Mouse (Mus musculus) frontal cortex, postnatal 36 days (tissue): ENCODE results near the gene Sytl1.

Source experiments
- DNase-seq, 2 experiments: peaks; one replicate each; pipeline ENCODE4 v3.0.0; 2022; ENCODE audit warnings: low spot score in 2 of 2

The Sytl1 gene

DNA sequence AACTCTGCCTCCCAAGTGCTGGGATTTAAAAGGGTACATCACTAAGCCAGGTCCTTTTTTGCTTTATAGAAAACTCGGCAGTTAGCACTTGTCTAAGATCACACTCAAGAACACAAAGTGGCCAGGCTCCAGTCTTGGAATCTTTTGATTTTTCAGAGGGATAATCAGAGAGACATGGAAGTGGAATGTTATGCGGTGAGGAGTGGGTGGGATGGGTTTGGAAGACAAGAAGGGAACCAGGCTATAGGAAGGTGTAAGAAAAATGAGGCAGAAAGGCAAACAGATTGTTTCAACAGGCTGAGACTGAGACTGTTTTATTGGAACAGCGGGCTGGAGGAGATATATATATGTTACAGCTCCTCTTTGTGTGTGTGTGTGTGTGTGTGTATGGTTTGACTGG is 15.6 kb upstream of the Sytl1 start:
- DNase-seq, result peak in 1 of 2 experiments; percentile 28

DNA sequence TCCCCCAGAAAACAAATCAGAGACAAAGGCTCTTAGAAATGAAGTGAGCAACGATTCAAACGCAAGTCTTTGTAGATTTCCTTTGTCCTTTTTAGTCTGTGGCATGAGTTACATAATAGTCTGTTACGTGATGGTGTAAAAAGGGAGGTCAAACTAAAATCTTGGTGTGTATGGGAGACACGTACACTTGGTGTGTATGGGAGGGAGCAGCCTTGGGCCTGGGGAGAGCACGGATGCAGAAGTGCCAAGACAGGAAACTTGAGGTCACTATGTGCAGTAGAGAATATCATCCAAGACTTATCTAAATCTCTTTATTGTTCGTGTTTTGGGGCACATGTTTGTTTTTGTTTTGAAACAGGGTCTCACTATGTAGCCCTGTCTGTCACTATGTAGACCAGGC is 15.2 kb upstream of the Sytl1 start:
- no peak for DNase-seq

DNA sequence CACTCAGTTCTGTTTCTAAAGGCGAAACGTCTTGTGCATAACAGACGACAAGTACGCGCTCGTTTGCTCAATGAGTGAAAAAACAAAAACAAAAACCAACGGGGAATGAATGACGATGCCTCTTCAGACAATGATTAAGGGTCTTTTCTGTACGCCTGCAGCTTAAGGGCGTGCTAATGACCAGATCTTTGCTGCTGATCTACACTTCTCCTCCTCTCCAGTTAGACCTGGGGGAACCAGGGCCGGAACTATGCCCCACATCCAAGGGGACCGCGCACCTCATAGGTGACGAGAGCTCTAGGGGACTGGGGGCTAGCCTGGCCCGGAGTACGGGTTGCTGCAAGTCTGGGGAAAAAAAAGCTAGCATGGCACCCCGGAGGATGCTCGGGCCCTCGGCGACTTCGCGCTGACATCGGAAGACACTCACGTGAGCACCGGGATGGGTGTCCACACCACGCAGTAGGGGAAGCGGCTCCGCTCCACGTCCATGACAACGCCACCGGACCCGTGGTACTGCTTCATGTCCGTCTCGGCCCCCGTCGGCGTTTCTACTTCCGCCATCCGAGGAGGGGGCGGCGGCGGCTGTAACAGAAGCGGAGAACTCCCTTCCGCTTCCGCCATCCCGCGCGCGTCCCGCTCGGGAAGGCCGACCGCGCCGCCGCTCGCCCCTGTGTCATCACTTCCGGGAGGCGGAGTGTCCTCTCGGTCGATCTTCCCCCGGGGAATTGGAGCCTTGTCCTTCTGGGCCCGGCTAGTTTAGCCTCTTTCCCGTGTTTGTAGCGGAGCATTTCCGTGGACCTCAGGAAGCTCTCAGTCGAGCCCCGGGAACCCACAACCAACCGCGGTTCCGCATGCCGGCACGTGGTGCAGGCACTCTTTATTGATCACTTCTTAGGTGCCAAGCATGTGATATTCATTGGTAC is 14.5 kb upstream of the Sytl1 start, which contains the start of gene Tmem222:
Gene Tmem222 (minus strand): TSS at position 689 of the 923 bp plus-strand sequence.
- DNase-seq, result peak; percentile 97 to 98

DNA sequence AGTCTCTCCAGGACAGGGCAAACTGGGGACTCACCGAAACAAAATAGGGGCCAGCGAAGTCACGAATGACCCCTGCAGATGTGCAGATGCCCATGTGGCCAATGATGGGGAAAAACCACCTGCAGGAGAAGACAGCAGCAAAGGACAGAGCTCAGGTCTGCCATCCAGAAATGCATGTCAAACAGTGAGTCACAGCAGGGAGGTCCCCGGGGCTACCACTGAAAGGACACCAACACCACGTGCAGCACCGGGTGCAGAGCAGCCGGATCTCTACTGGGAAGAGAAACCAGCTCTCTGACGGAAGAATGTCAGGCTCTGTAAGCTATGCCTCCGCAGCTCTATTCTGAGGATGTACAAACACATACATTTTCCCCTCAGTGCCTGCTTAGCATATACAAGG is 8.0 kb upstream of the Sytl1 start:
- DNase-seq, result no peak

DNA sequence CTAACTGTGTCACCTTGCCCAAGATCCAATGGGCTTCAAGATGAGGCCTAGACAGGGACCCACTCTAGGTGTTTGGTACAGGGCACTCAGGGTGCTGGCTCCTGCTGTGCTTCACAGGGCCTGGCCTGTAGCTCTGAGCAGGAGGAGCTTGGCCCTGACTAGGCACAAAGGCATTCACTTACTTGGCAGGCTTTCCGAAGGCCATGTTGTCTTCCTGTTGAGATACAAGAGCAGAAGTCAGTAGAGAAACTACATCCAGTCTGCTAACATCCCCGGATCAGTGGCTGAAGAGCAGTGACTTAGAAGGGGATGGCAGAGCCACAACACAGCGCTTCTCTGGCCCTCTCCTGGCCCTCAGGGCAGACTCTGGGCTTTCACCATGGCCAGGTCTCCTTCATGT is 6.7 kb upstream of the Sytl1 start:
- DNase-seq, result no peak

DNA sequence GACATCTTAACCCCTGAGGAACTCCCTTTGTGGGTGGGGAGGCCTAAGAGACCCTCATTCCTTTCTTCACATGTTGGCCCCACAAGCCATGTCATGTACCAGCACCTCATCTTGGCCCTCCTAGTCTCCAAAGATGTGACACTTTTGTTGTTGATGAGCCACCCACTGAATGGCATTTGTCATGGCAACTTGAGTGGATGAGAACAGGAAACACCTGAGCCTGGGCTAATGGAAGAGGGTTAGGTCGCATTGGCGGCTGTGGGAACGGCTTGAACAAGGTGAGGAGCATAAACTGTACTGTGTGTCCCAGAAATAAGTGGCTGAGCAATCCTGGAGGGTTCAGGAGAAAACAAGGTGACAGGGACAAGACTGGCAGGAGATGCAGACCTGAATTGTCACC is 6.0 kb upstream of the Sytl1 start:
- DNase-seq, result no peak

DNA sequence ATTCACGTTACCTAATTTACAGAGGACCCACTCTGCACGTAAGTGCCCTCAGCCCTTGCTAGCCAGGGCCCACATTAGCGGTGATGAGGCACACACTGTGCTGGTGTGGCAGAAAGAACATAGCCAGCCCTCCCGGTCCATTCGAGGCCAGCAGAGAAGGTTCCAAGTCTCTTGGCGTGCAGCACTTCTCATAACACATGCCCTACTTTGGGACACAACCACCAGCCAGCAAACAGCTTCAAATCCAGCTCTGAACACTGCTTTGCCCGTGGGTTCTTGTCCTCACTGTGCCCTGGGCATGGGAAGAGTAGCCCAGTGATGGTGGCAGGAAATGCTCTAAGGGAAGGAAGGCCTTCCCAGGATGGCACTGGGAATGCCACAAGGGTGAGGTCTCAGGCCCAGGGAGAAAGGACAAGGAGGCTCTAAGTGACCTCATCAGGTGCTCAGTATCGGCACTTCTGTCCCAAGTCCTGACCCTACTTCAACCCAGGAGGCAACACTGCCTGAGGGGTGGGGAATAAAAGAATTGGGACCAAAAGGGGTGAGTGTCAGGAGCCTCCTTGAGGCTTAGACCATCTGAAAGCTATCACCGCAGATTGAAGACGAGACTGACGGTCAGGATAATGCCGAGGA is 3.5 kb upstream of the Sytl1 start:
- DNase-seq, result no peak

DNA sequence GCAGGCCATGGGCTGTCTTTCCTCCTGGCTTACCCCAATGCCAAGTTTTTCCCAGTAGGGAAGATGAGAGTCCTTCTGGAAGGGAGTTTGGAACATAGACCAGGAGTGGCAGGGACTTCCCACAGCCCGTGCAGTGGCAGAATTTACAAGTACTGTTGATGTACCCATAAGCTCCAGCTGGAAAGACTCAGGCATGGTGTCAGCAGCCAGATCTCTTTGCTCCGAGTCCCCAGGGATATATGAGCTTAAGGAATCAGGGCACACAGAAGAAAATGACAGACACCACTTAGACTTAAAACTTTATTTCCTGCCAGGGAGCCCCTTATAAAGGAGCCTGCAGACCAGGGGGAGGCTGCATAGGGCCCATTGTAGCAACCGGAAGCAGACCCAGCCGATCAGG is 2.8 kb upstream of the Sytl1 start:
- no peak for DNase-seq

DNA sequence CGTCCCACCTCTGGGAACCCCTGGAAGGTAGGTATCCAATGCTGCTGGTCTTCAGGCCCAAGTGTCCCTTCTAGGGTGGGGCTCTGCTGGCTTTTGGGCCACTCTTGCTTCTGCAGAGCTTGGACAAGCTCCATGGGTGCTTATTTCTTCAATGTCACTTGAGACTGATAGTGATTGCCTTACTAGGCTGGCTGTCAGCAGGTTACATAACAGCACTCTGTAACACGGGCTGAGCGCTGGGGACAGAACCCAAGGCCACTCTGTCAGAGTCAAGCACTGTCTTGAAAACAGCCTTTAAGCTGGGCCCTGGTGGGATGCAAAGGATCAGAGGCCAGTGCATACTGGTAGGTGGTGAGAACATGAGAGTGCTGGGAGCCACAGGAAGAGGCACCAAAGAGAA is 2.4 kb upstream of the Sytl1 start:
- no peak for DNase-seq

DNA sequence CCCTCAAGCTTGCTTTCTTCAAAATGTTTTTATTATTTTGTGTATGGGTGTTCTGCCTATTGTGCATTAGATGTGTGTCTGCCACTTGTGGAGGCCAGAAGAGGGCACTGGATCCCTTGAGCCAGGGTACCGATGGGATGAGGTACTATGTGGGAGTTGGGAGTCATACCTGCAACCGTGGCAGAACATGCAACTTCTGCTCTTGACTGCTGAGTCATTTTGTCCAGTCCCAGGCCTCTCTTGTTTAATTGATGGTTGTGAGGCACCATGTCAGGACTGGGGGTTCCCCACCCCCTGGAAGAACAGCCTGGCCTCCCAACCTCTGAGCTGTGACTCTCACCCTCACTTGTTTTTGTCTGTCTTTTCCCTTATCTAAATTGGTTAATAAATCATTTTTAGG is 1.6 kb upstream of the Sytl1 start:
- DNase-seq, result no peak

DNA sequence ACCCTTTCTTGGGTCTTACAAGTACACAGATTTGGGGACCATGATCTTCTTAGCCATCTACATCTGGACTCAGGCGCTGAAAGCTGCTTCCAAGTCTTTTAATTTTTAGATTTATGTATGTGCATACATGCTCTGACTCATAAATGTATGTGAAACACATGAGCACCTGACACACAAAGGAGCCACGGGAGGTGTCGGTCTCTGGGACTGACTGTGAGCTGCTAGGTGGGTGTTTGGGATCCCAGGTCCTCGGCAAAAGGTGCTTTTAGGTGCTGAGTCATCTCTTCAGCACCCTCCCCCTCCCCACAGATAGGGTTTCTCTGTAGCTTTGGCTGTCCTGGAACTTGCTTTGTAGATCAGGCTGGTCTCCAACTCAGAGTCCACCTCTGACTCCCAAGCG is 843 bp upstream of the Sytl1 start:
- DNase-seq, result no peak

DNA sequence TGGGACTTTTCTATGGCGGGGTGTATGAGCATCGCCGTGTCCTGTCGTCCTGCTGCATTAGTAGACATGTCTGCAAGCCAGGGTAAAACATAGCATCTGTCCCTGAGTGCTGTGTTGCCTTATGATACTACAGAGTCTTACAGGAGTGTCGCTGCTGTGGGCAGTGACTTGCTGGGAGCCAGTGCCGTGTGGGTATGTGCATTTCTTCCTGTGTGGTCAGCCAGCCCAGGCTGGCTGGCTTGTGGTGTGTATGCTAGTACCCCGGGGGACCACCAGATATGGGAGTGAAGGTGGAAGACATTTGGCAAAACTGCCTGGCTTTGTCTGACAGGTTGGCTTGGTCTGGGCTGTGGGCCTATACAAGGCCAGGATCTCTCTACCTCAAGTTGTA is 543 bp downstream of the Sytl1 start:
- no peak for DNase-seq

DNA sequence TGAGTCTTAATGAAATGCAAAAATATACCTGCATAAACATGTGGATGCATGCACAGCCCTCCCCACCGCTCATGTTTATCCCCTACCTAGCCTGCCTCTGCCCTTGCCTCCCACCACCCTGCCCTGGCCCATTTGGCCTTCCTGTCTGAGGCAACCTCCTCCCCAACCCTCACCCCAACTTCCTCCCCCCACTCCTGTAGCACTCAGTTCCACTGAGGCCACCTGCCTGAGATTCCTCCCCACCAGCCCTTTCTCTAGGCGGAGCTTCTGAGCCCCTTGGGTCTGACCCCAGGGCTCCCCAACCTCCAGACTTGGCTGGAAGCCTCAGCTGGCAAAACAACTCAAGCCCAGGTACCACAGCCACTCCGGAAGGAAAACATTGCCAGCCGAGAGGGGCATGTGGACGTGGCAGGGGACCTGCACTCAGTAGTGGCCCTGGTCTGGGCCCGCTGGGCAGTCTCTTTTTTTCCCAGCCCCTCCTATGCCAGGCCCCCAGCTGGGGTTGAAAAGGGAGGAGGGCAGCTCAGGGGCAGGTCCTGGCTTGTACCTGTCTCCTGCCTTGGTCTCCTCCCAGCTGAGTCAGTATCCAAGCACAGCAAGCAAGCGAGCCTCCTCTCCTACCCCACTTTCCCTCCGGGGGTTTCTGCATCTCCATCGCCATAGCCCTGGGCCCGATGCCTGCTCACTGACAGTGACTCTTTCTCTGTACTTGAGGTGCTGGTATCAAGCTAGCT is 1.1 kb downstream of the Sytl1 start:
- no peak for DNase-seq

DNA sequence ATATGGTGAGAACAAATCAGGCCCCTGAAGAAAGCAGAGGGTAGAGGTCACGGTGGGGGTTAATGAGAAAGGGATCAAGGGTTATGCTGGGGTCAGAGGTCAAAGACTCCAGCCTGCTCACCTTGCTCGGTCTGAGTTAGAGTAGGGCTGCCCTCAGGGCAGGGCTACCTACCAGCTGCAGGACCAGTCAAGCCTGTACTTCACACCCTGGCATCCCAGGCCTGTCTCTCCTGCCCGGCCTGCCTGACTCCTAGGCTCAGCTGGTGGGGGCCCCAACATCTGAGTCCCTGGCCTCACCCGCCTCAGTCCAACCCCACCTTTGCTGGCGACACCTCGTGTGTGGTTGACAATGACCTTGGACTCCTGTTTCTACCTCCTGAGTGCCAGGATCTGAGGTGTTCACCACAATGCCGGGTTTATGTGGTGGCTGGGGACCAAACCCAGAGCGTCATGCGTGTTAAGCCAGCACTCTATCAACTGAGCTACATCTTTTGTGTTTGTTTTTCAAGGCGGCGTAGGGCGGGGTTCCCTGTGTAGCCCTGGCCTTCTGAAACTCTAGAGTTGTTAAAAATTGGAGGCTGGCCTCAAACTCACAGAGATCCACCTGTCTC is 5.0 kb downstream of the Sytl1 start:
- no peak for DNase-seq

DNA sequence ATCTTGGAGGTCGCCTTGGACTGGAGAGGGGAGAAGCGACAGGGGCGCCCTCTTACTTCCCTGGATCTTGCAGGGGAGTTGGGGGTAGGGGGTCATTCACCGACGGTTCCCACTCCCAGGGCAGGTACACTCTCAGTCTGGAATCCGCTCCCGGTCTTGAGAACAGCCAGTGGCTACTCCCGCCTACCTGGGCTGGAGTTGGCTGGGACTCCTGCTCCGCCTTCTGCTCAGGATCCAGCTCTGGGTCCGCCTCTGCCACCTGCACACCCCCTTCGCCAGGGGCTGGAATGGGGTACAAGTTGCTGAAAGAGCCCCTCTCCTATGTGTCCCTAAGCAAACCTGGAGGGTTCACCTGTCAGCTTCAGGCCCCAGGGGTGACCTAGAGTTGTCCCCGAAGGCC is 5.7 kb downstream of the Sytl1 start:
- no peak for DNase-seq

DNA sequence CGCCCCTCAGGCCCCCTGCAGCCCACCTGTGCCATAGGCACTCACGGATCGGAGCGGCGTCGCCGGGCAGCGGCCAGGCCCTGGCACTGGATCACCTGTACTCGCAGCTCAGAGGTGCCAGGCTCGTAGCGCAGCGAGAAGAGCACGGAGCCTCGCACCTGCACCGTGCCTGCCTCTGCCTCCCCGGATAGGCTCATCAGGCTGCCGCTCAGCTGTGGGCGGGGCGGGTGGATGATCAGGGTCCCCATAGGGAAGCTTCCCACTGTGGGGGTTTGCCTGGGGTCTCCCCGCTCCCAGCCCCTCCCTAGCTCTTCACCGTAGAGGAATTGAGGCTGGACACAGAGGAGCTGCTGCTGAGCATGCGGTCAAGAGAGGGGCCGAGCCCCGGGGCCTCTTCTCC is 6.1 kb downstream of the Sytl1 start:
- no peak for DNase-seq

DNA sequence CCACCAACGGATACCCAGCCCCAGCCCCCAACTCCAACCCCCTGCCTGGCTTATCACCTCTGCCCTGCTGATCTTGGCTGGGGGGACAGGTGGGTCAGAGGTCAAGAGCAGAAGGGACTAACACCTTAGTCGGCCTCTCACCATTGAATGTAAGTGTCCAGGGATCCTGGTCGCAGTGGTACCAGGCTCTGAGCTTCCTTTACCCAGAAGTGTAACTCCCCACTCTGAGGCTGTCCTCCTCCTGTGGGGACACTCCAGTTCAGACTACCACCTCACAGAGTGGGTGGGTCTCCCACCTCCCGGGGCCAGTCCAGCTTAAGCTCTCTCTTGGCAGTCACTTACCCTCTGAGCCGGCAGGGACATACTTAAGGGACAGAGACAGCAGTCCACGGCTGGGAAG is 7.5 kb downstream of the Sytl1 start:
- no peak for DNase-seq

DNA sequence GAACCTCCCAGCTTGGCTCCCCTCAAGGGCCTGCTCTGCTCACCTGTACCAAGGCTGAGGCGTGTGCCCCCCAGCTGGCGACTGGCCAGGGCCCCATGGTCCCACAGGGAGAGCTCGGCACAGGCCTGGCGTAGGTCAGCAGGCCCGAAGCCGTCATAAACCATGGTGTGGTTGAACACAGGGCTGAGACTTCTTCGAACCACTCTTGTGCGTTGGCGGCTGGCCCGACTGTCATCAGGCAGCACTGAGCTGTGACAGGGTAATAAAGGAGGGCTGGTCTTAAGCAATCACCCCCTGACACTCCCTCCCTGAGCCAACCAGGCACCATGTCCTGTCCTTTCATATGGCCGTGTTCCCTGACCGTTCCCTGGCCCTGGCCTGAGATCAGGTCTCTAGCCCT is 9.5 kb downstream of the Sytl1 start:
- no peak for DNase-seq

DNA sequence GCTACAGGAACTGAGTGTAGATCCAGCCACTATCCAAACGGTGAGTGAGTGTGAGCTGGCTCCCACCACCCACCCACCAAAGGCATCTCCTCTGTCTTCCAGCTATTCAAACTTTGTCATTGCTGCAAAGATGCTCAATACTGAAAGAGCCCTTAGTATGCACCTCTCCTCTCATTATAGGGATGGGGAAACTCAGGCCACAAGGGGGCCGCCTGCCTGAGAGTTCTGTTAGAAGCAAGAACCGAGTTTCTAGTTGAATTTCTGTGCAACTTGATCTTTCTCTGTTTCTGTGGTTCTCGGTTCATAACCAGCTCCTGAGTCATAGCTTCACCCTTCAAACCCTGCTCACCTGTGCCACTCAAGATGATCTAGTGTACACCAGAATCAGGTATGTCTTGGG is 10.8 kb downstream of the Sytl1 start:
- DNase-seq, result no peak

DNA sequence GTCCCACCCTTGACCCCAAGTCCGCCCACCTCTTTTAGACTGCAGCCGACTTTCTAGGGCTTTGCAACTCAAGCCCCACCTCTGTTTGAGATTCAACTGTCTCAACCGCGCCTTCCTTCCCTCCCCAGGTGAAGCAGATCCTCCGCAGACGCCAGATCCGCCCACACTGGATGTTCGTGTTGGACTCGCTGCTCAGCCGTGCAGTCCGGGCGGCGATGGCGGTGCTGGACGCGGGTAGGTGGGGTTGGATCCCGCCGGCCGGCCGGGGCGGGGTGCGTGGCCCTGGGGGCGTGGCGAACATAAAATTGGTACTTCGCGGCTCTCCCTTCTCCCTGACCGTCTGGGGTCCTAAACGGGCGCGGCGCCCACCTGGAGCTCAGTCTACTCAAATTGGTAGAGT is 11.7 kb downstream of the Sytl1 start:
- no peak for DNase-seq

DNA sequence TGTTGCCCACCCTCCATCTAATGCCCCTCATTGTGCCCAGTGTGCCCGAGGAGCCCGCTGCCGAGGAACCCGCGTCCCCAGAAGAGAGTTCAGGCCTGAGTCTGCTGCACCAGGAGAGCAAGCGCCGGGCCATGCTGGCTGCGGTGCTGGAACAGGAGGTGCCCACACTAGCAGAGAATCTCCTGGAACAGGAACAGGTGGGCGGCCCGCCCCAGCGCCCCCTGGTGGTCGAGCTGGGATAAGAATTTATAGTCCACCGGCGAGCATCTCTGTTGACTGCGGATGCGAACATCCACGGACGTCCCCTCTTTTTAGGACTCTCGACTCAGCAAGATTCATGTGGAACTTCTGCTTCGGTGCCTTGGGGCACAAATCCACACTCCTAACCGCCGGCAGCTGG is 12.3 kb downstream of the Sytl1 start:
- DNase-seq, result peak; percentile 78 to 79

DNA sequence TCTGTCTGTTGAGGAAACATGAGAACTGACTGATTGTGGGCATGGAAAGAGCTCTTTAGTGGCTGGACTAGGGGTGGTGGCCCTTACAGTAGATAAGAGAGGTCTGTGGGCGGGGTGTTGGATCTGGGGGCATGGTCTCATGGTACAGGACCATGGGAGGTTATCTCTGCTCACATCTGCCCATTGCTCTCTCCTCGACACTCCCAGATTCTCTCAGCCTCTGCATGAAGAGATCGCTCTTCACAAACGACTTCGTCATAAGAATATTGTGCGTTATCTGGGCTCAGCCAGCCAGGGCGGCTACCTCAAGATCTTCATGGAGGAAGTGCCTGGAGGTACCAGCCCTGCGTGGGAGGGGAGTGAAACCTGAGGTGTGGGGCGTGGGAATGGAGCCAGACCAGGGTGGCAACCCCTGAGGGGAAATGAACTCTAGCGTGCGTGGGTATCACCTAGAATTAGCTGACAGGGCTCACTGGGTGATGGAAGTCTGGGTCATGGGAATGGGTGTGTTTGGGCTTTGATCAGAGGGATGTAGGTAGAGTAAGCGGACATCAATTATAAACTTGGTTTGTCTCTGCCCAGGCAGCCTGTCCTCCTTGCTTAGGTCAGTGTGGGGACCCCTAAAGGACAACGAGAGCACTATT is 15.0 kb downstream of the Sytl1 start:
- DNase-seq, result no peak
